Mouse (Mus musculus) E14TG2a.4 (cell line): ENCODE measurements at regions not wholly inside any gene's neighbourhood (a gene's known extent, or its start where the extent isn't known, plus 50 kb on each side); places are given as distances from the start of the nearest gene placed in this dataset.

Experiments
- CTCF ChIP-seq: conservative IDR thresholded peaks from 2 replicates; pipeline ENCODE4 v1.5.1; 2014; ENCODE audit warnings: low read length
- POU5F1 ChIP-seq: IDR thresholded peaks from 2 replicates; pipeline ENCODE4 v1.6.1; 2014; ENCODE audit warnings: low read length, borderline replicate concordance

- TF ChIP-seq CTCF (no peak), POU5F1 (no peak)
Measured at GRCm38 (mm10) chr8:126195616-126196015, 102.7 kb upstream of the Slc35f3 start.
